Mouse (Mus musculus): ENCODE measurements around the gene Spata32.

DNA sequence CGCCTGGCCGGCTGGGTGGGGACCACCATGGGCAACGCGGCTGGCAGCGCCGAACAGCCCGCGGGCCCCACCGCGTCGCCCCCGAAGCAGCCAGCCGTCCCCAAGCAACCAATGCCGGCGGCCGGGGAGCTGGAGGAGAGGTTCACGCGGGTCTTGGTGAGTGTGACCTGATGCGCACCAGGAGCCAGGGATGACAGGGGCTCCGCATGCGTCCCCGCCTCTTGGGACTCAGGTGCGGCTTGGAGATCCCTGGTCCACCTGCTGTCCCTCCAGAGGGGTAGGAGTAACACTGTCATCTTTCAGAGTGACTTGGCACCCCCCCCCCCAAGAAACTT is 47.0 kb downstream of the Spata32 start:
- no peak for TF ChIP-seq CTCF (conservative IDR thresholded peaks at IDR 0.05; ENCODE audit: low read length)
- no peak for TF ChIP-seq POU5F1 (IDR thresholded peaks at IDR 0.05; ENCODE audit: borderline replicate concordance, low read length)
